Mouse (Mus musculus): Measurements from ENCODE around the gene Cfap46. TPM values are rescaled to one million over a fixed set of nuclear protein-coding genes. Genes with fewer than 3 reads are reported as not detected.

Cfap46 gene
- polyA plus RNA-seq (2015; fragmentation: Nextera tagmentation; extraction: Ambion mirVana): 1.1 and 1.6 TPM in 2 replicates

- H3K27me3 ChIP-seq: peaks cover 22% of the 10 kb centered on the region
- H3K9ac ChIP-seq (replicated peaks): peak within 1 kb of the TSS; percentile 71
- peak within 1 kb of the TSS; percentile 98 for H3K4me2 ChIP-seq (replicated peaks)
- WGBS: under 1% methylated on average over 31 of the region's 31 CpGs
- ATAC-seq: peak; percentile 94
- H3K4me1 ChIP-seq (replicated peaks): peaks cover 12% of the 10 kb centered on the region
- H3K36me3 ChIP-seq: no peaks in the 10 kb centered on the region
- H3K4me3 ChIP-seq (replicated peaks): peak within 1 kb of the TSS; percentile 61
- H3K9me3 ChIP-seq: no peaks in the 10 kb centered on the region
- H3K27ac ChIP-seq: peak within 1 kb of the TSS; percentile 69
These were observed at the start of gene Cfap46 for GRCm38 (mm10) chr7:139683706-139684552. TSS of gene Cfap46 (minus strand) at chr7:139683817.

- H3K4me3 ChIP-seq (replicated peaks): no peak overlapping the region
- no peak overlapping the region for H3K9ac ChIP-seq (replicated peaks)
- H3K36me3 ChIP-seq: no peaks in the 10 kb centered on the region
- H3K27me3 ChIP-seq: no peaks in the 10 kb centered on the region
- H3K9me3 ChIP-seq: no peaks in the 10 kb centered on the region
- ATAC-seq: 0 out of 2 replicates have a peak, but pooled peaks have one; percentile 6
- no peak overlapping the region for H3K4me2 ChIP-seq (replicated peaks)
- peaks cover 7% of the 10 kb centered on the region; the same call in 1 of the 2 replicates for H3K4me1 ChIP-seq (replicated peaks)
- 65% methylated on average over 8 of the region's 8 CpGs for WGBS
- peak overlapping the region; percentile 9; the same call in 1 of the 2 replicates for H3K27ac ChIP-seq
These were observed 47.7 kb upstream of the Cfap46 start for GRCm38 (mm10) chr7:139731276-139731696.

- no peak overlapping the region for H3K27ac ChIP-seq
- no peaks in the 10 kb centered on the region for H3K9me3 ChIP-seq
- no peak for ATAC-seq
- peaks cover 7% of the 10 kb centered on the region; the same call in 1 of the 2 replicates for H3K4me1 ChIP-seq (replicated peaks)
- no peak overlapping the region for H3K9ac ChIP-seq (replicated peaks)
- H3K36me3 ChIP-seq: no peaks in the 10 kb centered on the region
- no peak overlapping the region for H3K4me3 ChIP-seq (replicated peaks)
- H3K27me3 ChIP-seq: no peaks in the 10 kb centered on the region
- H3K4me2 ChIP-seq (replicated peaks): no peak overlapping the region
- WGBS: 23% methylated on average over 3 of the region's 3 CpGs
These were observed 43.5 kb upstream of the Cfap46 start for GRCm38 (mm10) chr7:139727072-139727471.

GRCm38 (mm10) chr7:139725641-139726040, 42.0 kb upstream of the Cfap46 start:
- H3K4me1 ChIP-seq (replicated peaks): no peaks in the 10 kb centered on the region
- no peak for ATAC-seq
- no peaks in the 10 kb centered on the region for H3K9me3 ChIP-seq
- no peak overlapping the region for H3K4me2 ChIP-seq (replicated peaks)
- no peak overlapping the region for H3K4me3 ChIP-seq (replicated peaks)
- no peak overlapping the region for H3K27ac ChIP-seq
- H3K36me3 ChIP-seq: no peaks in the 10 kb centered on the region
- no peak overlapping the region for H3K9ac ChIP-seq (replicated peaks)
- 85% methylated on average over 1 of the region's 1 CpGs for WGBS
- H3K27me3 ChIP-seq: no peaks in the 10 kb centered on the region

GRCm38 (mm10) chr7:139723986-139724385, 40.4 kb upstream of the Cfap46 start:
- H3K4me1 ChIP-seq (replicated peaks): no peaks in the 10 kb centered on the region
- WGBS: 60% methylated on average over 4 of the region's 4 CpGs
- H3K27me3 ChIP-seq: no peaks in the 10 kb centered on the region
- no peak for ATAC-seq
- no peak overlapping the region for H3K9ac ChIP-seq (replicated peaks)
- H3K4me2 ChIP-seq (replicated peaks): no peak overlapping the region
- H3K9me3 ChIP-seq: no peaks in the 10 kb centered on the region
- no peaks in the 10 kb centered on the region for H3K36me3 ChIP-seq
- H3K27ac ChIP-seq: no peak overlapping the region
- no peak overlapping the region for H3K4me3 ChIP-seq (replicated peaks)

- ATAC-seq: 0 out of 2 replicates have a peak, but pooled peaks have one; percentile 30
These were observed 37.6 kb upstream of the Cfap46 start for GRCm38 (mm10) chr7:139721196-139721595.

GRCm38 (mm10) chr7:139717781-139718180, 34.2 kb upstream of the Cfap46 start:
- H3K4me1 ChIP-seq (replicated peaks): no peaks in the 10 kb centered on the region
- H3K9me3 ChIP-seq: no peaks in the 10 kb centered on the region
- no peaks in the 10 kb centered on the region for H3K36me3 ChIP-seq
- H3K4me2 ChIP-seq (replicated peaks): no peak overlapping the region
- ATAC-seq: no peak
- no peaks in the 10 kb centered on the region for H3K27me3 ChIP-seq
- H3K27ac ChIP-seq: no peak overlapping the region
- 94% methylated on average over 8 of the region's 8 CpGs for WGBS
- no peak overlapping the region for H3K9ac ChIP-seq (replicated peaks)
- no peak overlapping the region for H3K4me3 ChIP-seq (replicated peaks)

More at GRCm38 (mm10) chr7:139721196-139721595, 37.6 kb upstream of the Cfap46 start:
- H3K27ac ChIP-seq: no peak overlapping the region
- no peak overlapping the region for H3K4me2 ChIP-seq (replicated peaks)
- H3K36me3 ChIP-seq: no peaks in the 10 kb centered on the region
- H3K4me3 ChIP-seq (replicated peaks): no peak overlapping the region
- H3K27me3 ChIP-seq: no peaks in the 10 kb centered on the region
- H3K9ac ChIP-seq (replicated peaks): no peak overlapping the region
- no peaks in the 10 kb centered on the region for H3K9me3 ChIP-seq
- H3K4me1 ChIP-seq (replicated peaks): no peaks in the 10 kb centered on the region
- 91% methylated on average over 2 of the region's 2 CpGs for WGBS

- no peaks in the 10 kb centered on the region for H3K36me3 ChIP-seq
- H3K9me3 ChIP-seq: no peaks in the 10 kb centered on the region
- H3K4me2 ChIP-seq (replicated peaks): no peak overlapping the region
- H3K4me1 ChIP-seq (replicated peaks): no peaks in the 10 kb centered on the region
- H3K4me3 ChIP-seq (replicated peaks): no peak overlapping the region
- no peak overlapping the region for H3K9ac ChIP-seq (replicated peaks)
- H3K27ac ChIP-seq: no peak overlapping the region
- H3K27me3 ChIP-seq: no peaks in the 10 kb centered on the region
- ATAC-seq: no peak
These were observed 28.2 kb upstream of the Cfap46 start for GRCm38 (mm10) chr7:139711821-139712220.

- H3K27ac ChIP-seq: no peak overlapping the region
- no peak overlapping the region for H3K4me3 ChIP-seq (replicated peaks)
- H3K9me3 ChIP-seq: no peaks in the 10 kb centered on the region
- H3K4me1 ChIP-seq (replicated peaks): 0 out of 2 replicates have a peak, but pooled peaks cover 2% of the 10 kb centered on the region
- no peak overlapping the region for H3K9ac ChIP-seq (replicated peaks)
- H3K27me3 ChIP-seq: peaks cover 14% of the 10 kb centered on the region
- no peaks in the 10 kb centered on the region for H3K36me3 ChIP-seq
- no peak for ATAC-seq
- H3K4me2 ChIP-seq (replicated peaks): no peak overlapping the region
- 50% methylated on average over 13 of the region's 13 CpGs for WGBS
These were observed 22.9 kb upstream of the Cfap46 start for GRCm38 (mm10) chr7:139706411-139707120.

GRCm38 (mm10) chr7:139705781-139706180, 22.2 kb upstream of the Cfap46 start:
- no peak for ATAC-seq
- Histone ChIP-seq H3K4me3 (replicated peaks) (no peak overlapping the region), H3K9ac (replicated peaks) (no peak overlapping the region), H3K9me3 (no peaks in the 10 kb centered on the region), H3K36me3 (no peaks in the 10 kb centered on the region), H3K4me1 (replicated peaks) (0 out of 2 replicates have a peak, but pooled peaks cover 2% of the 10 kb centered on the region), H3K4me2 (replicated peaks) (no peak overlapping the region), H3K27ac (no peak overlapping the region), H3K27me3 (peaks cover 14% of the 10 kb centered on the region)
- WGBS: 97% methylated on average over 8 of the region's 8 CpGs

- Histone ChIP-seq H3K4me1 (replicated peaks) (0 out of 2 replicates have a peak, but pooled peaks cover 2% of the 10 kb centered on the region), H3K4me2 (replicated peaks) (no peak overlapping the region), H3K9ac (replicated peaks) (no peak overlapping the region), H3K36me3 (no peaks in the 10 kb centered on the region), H3K27ac (no peak overlapping the region), H3K9me3 (no peaks in the 10 kb centered on the region), H3K4me3 (replicated peaks) (no peak overlapping the region), H3K27me3 (peaks cover 14% of the 10 kb centered on the region)
- WGBS: 78% methylated on average over 4 of the region's 4 CpGs
- no peak for ATAC-seq
These were observed 21.5 kb upstream of the Cfap46 start for GRCm38 (mm10) chr7:139705081-139705480.

GRCm38 (mm10) chr7:139703826-139704199, 20.2 kb upstream of the Cfap46 start:
- 0 out of 2 replicates have a peak, but pooled peaks have one; percentile 34 for ATAC-seq
- Histone ChIP-seq H3K4me2 (replicated peaks) (no peak overlapping the region), H3K36me3 (no peaks in the 10 kb centered on the region), H3K27me3 (peaks cover 14% of the 10 kb centered on the region), H3K9ac (replicated peaks) (0 out of 2 replicates have a peak overlapping the region, but pooled peaks have one; percentile 16), H3K27ac (no peak overlapping the region), H3K4me3 (replicated peaks) (no peak overlapping the region), H3K4me1 (replicated peaks) (0 out of 2 replicates have a peak, but pooled peaks cover 2% of the 10 kb centered on the region), H3K9me3 (no peaks in the 10 kb centered on the region)
- 29% methylated on average over 2 of the region's 2 CpGs for WGBS
